Comparison of ENCODE assay signal across 8 mouse cellular contexts in the genomic region with DNA sequence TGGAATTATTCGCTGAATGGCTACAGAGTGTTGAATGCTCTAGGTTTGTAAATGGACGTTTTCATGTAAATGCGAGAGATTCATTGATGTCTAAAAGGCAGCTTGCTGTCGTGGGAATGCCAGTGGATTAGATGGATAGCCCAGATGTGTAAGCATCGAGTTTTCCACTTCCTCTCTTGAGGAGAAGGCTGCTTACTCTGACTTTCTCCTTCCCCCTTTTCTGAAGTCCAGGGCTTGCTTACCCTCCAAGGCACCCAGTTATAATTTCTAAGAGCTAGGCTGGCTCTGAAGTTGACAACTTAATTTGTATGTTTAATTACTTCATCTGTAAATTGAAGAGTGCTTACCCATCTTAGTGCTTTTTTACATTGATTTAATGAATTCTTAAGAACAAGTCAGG. TPM values are rescaled to one million over a fixed set of nuclear protein-coding genes. Genes with fewer than 3 reads are reported as not detected.
A peak's percentile ranks its signal among the peaks of the same experiment; 100 is the strongest.
DNase-seq lines count a peak whose midpoint lies in the region; ATAC-seq and TF ChIP-seq lines count a peak whose summit lies in the region.

No protein-coding gene starts in this region.

- no peak overlapping the region for H3K27ac ChIP-seq in testis, adult 2 months (ENCODE audit: control insufficient read depth, insufficient read depth, low read depth, low read length)
- H3K27ac ChIP-seq in forebrain, embryonic 13.5 days, result no peak overlapping the region
- H3K27ac ChIP-seq in liver, embryonic 11.5 days (ENCODE audit: low read depth, low read length), result no peak overlapping the region

- no peaks in the 10 kb centered on the region for H3K27me3 ChIP-seq in testis, adult 2 months (ENCODE audit: control insufficient read depth, insufficient read depth, low read length)
- H3K27me3 ChIP-seq in forebrain, embryonic 13.5 days, result no peaks in the 10 kb centered on the region
- no peaks in the 10 kb centered on the region for H3K27me3 ChIP-seq in liver, embryonic 11.5 days (replicated peaks; ENCODE audit: control insufficient read depth, insufficient read depth, low read length)

- H3K9me3 ChIP-seq in forebrain, embryonic 13.5 days (replicated peaks), result no peaks in the 10 kb centered on the region
- H3K9me3 ChIP-seq in liver, embryonic 11.5 days (ENCODE audit: control insufficient read depth, low read length), result no peaks in the 10 kb centered on the region

- H3K4me1 ChIP-seq in testis, adult 2 months (ENCODE audit: control insufficient read depth, insufficient read depth, low read length), result no peaks in the 10 kb centered on the region
- peaks cover 18% of the 10 kb centered on the region for H3K4me1 ChIP-seq in forebrain, embryonic 13.5 days
- peaks cover 5% of the 10 kb centered on the region; the same call in 1 of the 2 replicates for H3K4me1 ChIP-seq in liver, embryonic 11.5 days (replicated peaks; ENCODE audit: control insufficient read depth, insufficient read depth, low read length)

- 29% methylated on average over 5 of the region's 5 CpGs for WGBS in forebrain, embryonic 13.5 days
- 29% methylated on average over 5 of the region's 5 CpGs for WGBS in liver, embryonic 11.5 days

- no peak for TF ChIP-seq POLR2A in testis, adult 2 months (IDR thresholded peaks at IDR 0.05; ENCODE audit: control insufficient read depth, low read depth, low read length)

- no peaks in the 10 kb centered on the region for H3K36me3 ChIP-seq in testis, adult 2 months (ENCODE audit: control insufficient read depth, insufficient read depth, low read length)
- no peaks in the 10 kb centered on the region for H3K36me3 ChIP-seq in forebrain, embryonic 13.5 days (ENCODE audit: poor library complexity, severe bottlenecking)
- H3K36me3 ChIP-seq in liver, embryonic 11.5 days (ENCODE audit: control insufficient read depth, insufficient read depth, low read length), result no peaks in the 10 kb centered on the region

- no peak for TF ChIP-seq CTCF in testis, adult 2 months (IDR thresholded peaks at IDR 0.05; ENCODE audit: control insufficient read depth, insufficient read depth, insufficient replicate concordance, low read depth, low read length)

- no peak for ATAC-seq in forebrain, embryonic 13.5 days
- no peak for ATAC-seq in liver, embryonic 11.5 days (replicated peaks; ENCODE audit: low FRiP score)

- no peak for DNase-seq in testis, postnatal 10 days (ENCODE audit: low spot score)
- no peak for DNase-seq in liver, embryonic 11.5 days (ENCODE audit: low spot score)
- DNase-seq in right cerebral cortex, postnatal 10 days (ENCODE audit: low spot score in 2 of 2), result no peak
- no peak for DNase-seq in urinary bladder, adult 18-20 months (ENCODE audit: low spot score in 2 of 2)
- DNase-seq in thymus, postnatal 0 days (ENCODE audit: low spot score), result no peak
- no peak for DNase-seq in left cerebral cortex, adult 11 months (ENCODE audit: low spot score)

- H3K9ac ChIP-seq in forebrain, embryonic 13.5 days, result peak overlapping the region; percentile 87
- peak overlapping the region; percentile 94 for H3K9ac ChIP-seq in liver, embryonic 11.5 days (ENCODE audit: low read depth, low read length)

- peak overlapping the region; percentile 73 for H3K4me2 ChIP-seq in forebrain, embryonic 13.5 days
- H3K4me2 ChIP-seq in liver, embryonic 11.5 days, result peak overlapping the region; percentile 62

- peak overlapping the region; percentile 70 for H3K4me3 ChIP-seq in testis, adult 2 months (ENCODE audit: control insufficient read depth, low read depth, low read length)
- peak overlapping the region; percentile 80 for H3K4me3 ChIP-seq in forebrain, embryonic 13.5 days
- peak overlapping the region; percentile 87 for H3K4me3 ChIP-seq in liver, embryonic 11.5 days (ENCODE audit: low read depth, low read length)

RNA-seq across cellular contexts. Expression of a gene that starts 1.3 kb away (rescaled TPM):
- 54.8 and 60.1 TPM in 2 replicates for polyA plus RNA-seq in testis, adult 2 months (2012; rRNA removed)
- 73.7 and 75.2 TPM in 2 replicates for polyA plus RNA-seq in forebrain, embryonic 13.5 days (2015; fragmentation: Nextera tagmentation; extraction: Ambion mirVana)
- 75.1 and 78.7 TPM in 2 replicates for polyA plus RNA-seq in liver, embryonic 11.5 days (2014; fragmentation: Nextera tagmentation; extraction: Ambion mirVana)
- 65.3 and 70.3 TPM in 2 replicates for polyA plus RNA-seq in thymus, postnatal 0 days (2015; fragmentation: Nextera tagmentation; extraction: Ambion mirVana)
